Mouse (Mus musculus) small intestine, adult 2 months (tissue): ENCODE results near the gene Rnf151. TPM values are rescaled to one million over a fixed set of nuclear protein-coding genes. Genes with fewer than 3 reads are reported as not detected.
"Not testable (repeated sequence)": the region's sequence is repeated elsewhere in the genome, so short reads cannot be mapped to it uniquely, and the experiment has no call there.

Experiments used
- H3K27ac ChIP-seq: fragments of 200-500 bp; 2 replicates; pipeline ENCODE4 v1.5.1; 2012; ENCODE audit warnings: low read depth, low read length, control low read depth, inconsistent platforms; ENCODE audit not compliant: insufficient read depth
- H3K27me3 ChIP-seq: fragments of 200-500 bp; 2 replicates; pipeline ENCODE4 v1.6.1; 2012; ENCODE audit warnings: mild to moderate bottlenecking, moderate library complexity, low read length, inconsistent platforms; ENCODE audit not compliant: control insufficient read depth, insufficient read depth
- H3K36me3 ChIP-seq: fragments of 200-500 bp; 2 replicates; pipeline ENCODE4 v1.6.1; 2012; ENCODE audit warnings: mild to moderate bottlenecking, low read length, control low read depth, inconsistent platforms; ENCODE audit not compliant: control insufficient read depth, insufficient read depth
- H3K4me1 ChIP-seq: fragments of 200-500 bp; 2 replicates; pipeline ENCODE4 v1.6.1; 2012; ENCODE audit warnings: low read length, inconsistent platforms, mixed read lengths; ENCODE audit not compliant: control insufficient read depth, insufficient read depth, insufficient read length
- H3K4me3 ChIP-seq: fragments of 200-500 bp; 2 replicates; pipeline ENCODE4 v1.5.1; 2012; ENCODE audit warnings: low read depth, mild to moderate bottlenecking, control low read depth, inconsistent platforms, low read length, moderate library complexity
- CTCF ChIP-seq: fragments of 200-500 bp; IDR thresholded peaks from 2 replicates; pipeline ENCODE4 v1.5.1; 2012; ENCODE audit warnings: low read depth, mild to moderate bottlenecking, control low read depth, inconsistent platforms, low read length, moderate library complexity, mixed read lengths; ENCODE audit not compliant: insufficient replicate concordance, insufficient read length; ENCODE audit errors: extremely low read depth
- POLR2A ChIP-seq: fragments of 200-500 bp; IDR thresholded peaks from 2 replicates; pipeline ENCODE4 v1.6.1; 2012; ENCODE audit warnings: low read depth, mild to moderate bottlenecking, control low read depth, inconsistent platforms, low read length, moderate library complexity
- WGBS: fragments of 180-500 bp; shearing (Covaris S2); methylation state at CpG from one replicate; pipeline ENCODE4 v1.1.7; 2018; 5-methylcytosine and 5-hydroxymethylcytosine counted together
- polyA plus RNA-seq: library from polyadenylated mRNA; depleted of rRNA; stranded (reverse); fragments of >200 nt; gene quantifications from 2 replicates; pipeline ENCODE4 v1.2.3, GENCODE M21; 2012

Rnf151 gene
- polyA plus RNA-seq, 1 experiment = 0.19 TPM

DNA sequence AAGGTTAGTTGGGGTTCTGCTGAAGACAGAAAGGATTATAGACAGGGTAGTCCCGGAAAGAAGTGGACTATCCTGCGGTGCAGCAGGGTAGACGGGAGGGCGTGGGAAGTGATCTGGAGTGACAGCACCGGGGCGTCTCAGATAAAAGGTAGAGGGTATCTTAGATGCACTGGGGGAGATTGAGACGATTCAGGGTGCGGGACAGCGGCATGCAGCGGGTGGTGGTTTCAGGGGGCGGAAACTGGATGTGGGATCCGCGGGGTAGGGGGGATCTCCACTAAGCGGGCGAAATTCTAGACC, 6.0 kb upstream of the Rnf151 start:
- H3K36me3 ChIP-seq = peaks cover 15% of the 10 kb centered on the region
- peaks cover 2% of the 10 kb centered on the region for H3K4me1 ChIP-seq
- peak overlapping the region; percentile 75 for H3K27ac ChIP-seq
- H3K4me3 ChIP-seq = peak overlapping the region; percentile 78
- no peak for TF ChIP-seq POLR2A
- TF ChIP-seq CTCF = no peak
- no peaks in the 10 kb centered on the region for H3K27me3 ChIP-seq
- WGBS = 0% methylated on average over 15 of the region's 15 CpGs

DNA sequence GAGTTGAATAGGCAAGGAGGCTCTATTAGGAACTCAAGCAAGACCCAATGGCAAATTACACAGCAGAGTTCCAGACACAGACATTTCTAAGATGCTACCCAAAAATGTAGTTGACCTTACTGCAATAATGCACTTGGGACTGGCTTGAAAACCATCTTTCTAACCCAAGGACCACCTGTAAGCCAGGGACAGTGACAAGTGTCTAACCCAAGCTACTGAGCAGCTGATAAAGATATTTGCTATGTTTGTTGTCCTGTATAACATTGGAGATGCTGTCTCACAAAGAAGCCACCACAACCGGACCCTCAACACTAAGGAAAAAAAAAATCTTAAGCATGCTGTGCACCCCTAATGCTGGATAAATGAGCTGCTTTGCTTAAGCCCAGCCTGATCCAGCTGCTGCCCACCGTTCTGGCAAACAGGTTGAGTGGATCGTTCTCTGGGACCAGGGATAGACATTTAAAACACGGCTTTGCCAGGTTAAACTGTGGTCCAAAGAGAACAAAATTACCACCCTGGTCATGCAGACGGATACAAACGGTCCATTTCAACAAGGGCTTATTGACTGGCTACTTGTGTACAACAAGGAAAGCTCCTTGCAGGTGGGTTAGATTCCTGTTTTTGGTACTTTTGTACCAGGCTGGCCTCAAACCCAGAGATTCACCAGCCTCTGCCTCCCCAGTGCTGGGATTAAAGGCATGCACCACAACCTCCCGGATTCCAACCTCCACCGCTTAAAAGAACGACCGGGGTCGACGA, 5.4 kb upstream of the Rnf151 start:
- Histone ChIP-seq H3K36me3 (peaks cover 15% of the 10 kb centered on the region), H3K4me1 (peaks cover 2% of the 10 kb centered on the region), H3K27ac (peak overlapping the region; percentile 75; the same call in 1 of the 2 replicates), H3K4me3 (peak overlapping the region; percentile 78), H3K27me3 (no peaks in the 10 kb centered on the region)
- under 1% methylated on average over 12 of the region's 12 CpGs for WGBS
- TF ChIP-seq POLR2A = no peak

DNA sequence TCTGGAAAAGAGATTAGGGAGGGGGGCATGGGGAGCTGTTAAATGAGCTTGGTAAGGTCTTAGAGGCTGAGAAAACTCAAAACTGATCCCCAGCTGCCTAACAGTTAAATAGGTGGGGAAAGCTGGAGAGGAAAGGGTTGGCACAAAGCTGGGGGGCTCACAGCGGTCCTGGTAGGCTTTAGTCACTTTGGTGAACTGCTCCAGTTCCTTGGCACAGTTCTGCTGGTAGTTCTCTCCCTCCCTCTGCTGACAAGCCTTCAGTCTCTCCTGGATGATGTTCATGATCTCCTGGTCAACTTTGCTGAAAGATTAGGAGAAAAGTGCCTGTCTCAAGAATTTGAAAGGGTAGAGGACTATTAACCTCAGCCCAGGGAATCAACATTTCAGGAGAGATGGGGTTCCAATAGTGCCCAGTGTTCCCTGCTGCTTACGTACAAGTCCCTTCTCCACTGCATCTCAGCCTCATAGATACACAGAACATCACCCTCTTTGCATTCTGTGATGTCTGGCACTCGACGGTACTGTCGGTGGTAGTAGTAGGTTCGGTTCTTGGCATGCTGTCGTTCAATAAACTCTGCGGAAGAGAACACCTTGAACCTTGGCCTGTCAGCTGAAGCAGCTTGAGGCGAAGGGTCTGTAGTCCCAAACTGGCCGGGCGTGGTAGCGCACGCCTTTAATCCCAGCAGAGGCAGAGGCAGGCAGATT, 4.5 kb upstream of the Rnf151 start:
- peaks cover 2% of the 10 kb centered on the region for H3K4me1 ChIP-seq
- peaks cover 15% of the 10 kb centered on the region for H3K36me3 ChIP-seq
- no peak overlapping the region for H3K27ac ChIP-seq
- no peaks in the 10 kb centered on the region for H3K27me3 ChIP-seq
- no peak overlapping the region for H3K4me3 ChIP-seq
- TF ChIP-seq POLR2A (no peak), CTCF (no peak)
- 17% methylated on average over 13 of the region's 13 CpGs for WGBS

DNA sequence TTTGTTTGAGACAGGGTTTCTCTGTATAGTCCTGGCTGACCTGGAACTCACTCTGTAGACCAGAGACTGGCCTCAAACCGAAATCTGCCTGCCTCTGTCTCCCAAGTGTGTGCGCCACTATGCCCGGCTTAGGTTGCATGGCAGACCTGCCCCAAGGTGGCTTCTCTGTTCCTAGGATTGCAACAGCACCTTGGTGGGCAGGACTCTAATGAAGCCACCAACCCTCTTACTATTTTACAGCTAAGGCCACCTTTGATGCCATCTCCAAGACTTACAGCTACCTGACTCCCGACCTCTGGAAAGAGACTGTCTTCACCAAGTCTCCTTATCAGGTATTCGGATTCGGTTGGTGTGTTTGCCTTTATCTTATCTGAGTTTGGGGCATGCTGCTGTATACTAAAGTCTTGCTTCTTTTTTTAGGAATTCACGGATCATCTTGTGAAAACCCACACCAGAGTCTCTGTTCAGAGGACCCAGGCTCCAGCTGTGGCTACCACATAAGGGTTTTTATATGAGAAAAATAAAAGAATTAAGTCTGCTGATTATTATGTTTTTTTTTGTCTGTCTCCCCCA, 3.6 kb upstream of the Rnf151 start:
- H3K27ac ChIP-seq, H3K27me3 ChIP-seq, H3K4me1 ChIP-seq: not testable (repeated sequence)
- H3K4me3 ChIP-seq = peak overlapping the region; percentile 46
- H3K36me3 ChIP-seq = peaks cover 15% of the 10 kb centered on the region
- 20% methylated on average over 7 of the region's 7 CpGs for WGBS

DNA sequence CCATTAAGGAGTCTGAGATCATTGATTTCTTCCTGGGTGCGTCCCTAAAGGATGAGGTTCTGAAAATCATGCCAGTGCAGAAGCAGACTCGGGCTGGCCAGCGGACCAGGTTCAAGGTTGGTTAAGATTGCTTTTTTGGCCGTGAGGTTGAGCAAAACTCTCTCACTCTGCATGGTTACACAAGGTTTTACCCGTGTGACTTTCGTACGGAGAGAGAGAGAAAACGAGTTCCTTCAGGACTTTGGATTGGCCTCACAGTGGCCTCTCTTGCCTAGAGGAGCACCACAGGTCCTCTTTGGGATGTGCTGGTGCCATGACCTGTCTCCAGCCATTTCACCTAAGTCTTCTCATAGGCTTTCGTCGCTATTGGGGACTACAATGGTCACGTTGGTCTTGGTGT, 2.8 kb upstream of the Rnf151 start:
- WGBS = 1% methylated on average over 11 of the region's 11 CpGs

DNA sequence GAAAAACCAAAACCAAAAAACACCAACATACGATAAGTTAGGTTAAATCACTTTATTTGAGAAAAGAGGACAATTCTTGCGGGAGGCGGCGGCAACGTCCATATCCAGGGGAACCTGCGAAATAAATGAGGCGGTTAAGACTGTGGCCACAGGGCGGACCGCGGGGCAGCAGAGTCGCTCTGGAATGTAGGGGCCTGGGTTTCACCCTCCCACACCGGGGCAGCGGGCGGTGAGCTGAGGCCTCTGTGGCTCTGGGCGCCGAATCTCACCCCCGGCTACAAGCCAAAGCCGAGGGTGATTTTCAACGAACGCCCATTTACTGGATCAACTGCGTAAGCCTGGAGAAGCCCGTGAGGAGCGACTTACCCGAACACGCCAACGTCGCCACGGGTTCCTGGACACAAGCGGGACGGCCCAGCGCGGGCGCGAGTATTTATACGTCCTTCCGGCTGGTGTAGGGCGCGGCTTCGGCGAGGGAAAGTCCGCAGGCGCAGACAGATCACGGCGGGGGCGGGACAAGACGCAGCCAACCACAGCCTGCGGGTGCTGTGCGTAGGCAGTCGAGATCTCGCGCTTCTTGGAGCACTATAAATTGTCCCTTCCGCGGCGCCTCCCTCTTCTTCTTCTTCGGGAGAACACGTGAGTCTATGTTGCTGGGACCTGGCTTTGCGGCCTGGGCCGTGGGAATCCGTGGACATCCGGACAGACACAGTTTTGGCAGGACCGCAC, 1.8 kb upstream of the Rnf151 start:
- Histone ChIP-seq H3K36me3 (peaks cover 15% of the 10 kb centered on the region), H3K27me3 (no peaks in the 10 kb centered on the region), H3K4me1 (peaks cover 2% of the 10 kb centered on the region), H3K27ac (peak overlapping the region; percentile 50), H3K4me3 (peak overlapping the region; percentile 79)
- TF ChIP-seq POLR2A (peak; percentile 91), CTCF (no peak)
- WGBS = under 1% methylated on average over 61 of the region's 61 CpGs

More for the DNA sequence above, 2.8 kb upstream of the Rnf151 start:
- not testable (repeated sequence) for H3K27me3 ChIP-seq, H3K4me1 ChIP-seq
- H3K27ac ChIP-seq = peak overlapping the region; percentile 39
- peaks cover 15% of the 10 kb centered on the region for H3K36me3 ChIP-seq
- peak overlapping the region; percentile 68 for H3K4me3 ChIP-seq

DNA sequence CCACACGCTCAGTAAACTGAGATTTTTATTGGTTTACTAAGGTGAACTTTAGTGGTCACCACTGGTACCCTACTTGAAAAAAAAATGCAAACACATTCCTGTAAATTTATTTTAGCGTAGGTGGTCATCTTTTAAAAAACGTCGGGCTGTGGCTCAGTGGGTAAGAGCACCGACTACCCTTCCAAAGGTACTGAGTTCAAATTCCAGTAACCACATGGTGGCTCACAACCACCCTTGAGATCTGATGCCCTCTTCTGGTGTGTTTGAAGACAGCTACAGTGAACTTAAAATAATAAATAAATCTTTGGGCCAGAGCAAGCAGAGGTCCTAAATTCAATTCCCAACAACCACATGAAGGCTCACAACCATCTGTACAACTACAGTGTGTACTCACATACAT, 1.1 kb upstream of the Rnf151 start:
- not testable (repeated sequence) for H3K4me1 ChIP-seq, H3K27me3 ChIP-seq, H3K27ac ChIP-seq
- Histone ChIP-seq H3K4me3 (peak overlapping the region; percentile 79), H3K36me3 (peaks cover 15% of the 10 kb centered on the region)
- 44% methylated on average over 5 of the region's 5 CpGs for WGBS
